Mouse (Mus musculus) erythroblast, embryonic 14.5 days (primary cell): ENCODE results near the gene Rab7b. TPM values are rescaled to one million over a fixed set of nuclear protein-coding genes. Genes with fewer than 3 reads are reported as not detected.

Experiments used
- H3K27me3 ChIP-seq: 2 replicates; pipeline ENCODE4 v1.6.1; 2012; ENCODE audit warnings: inconsistent platforms; ENCODE audit not compliant: control insufficient read depth
- H3K36me3 ChIP-seq: 2 replicates; pipeline ENCODE4 v1.6.1; 2012; ENCODE audit warnings: mild to moderate bottlenecking, inconsistent platforms; ENCODE audit not compliant: control insufficient read depth
- H3K4me1 ChIP-seq: 2 replicates; pipeline ENCODE4 v1.6.1; 2012; ENCODE audit warnings: inconsistent platforms; ENCODE audit not compliant: control insufficient read depth
- H3K4me3 ChIP-seq: replicated peaks from 2 replicates; pipeline ENCODE3; 2012; ENCODE audit warnings: moderate library complexity, mild to moderate bottlenecking, inconsistent platforms
- H3K9me3 ChIP-seq: 2 replicates; pipeline ENCODE4 v1.6.1; 2012; ENCODE audit warnings: low read length, inconsistent platforms, mixed read lengths; ENCODE audit not compliant: control insufficient read depth
- GATA1 ChIP-seq: IDR thresholded peaks from 2 replicates; pipeline ENCODE4 v1.6.1; 2012; ENCODE audit warnings: low read length, inconsistent platforms, mixed read lengths
- TAL1 ChIP-seq: IDR thresholded peaks from 3 replicates; pipeline ENCODE4 v1.6.1; 2012; ENCODE audit warnings: low read length, inconsistent platforms, mixed read lengths
- polyA plus RNA-seq: library from polyadenylated mRNA; stranded (reverse); fragments of >175 nt; gene quantifications from 2 replicates; pipeline ENCODE4 v1.2.3, GENCODE M21; 2012

The Rab7b gene
- polyA plus RNA-seq = not detected in 2 replicates

- H3K4me3 ChIP-seq = no peak within 1 kb of the TSS
- no peaks in the 10 kb centered on the region for H3K9me3 ChIP-seq
- peaks cover 2% of the 10 kb centered on the region for H3K4me1 ChIP-seq
- TF ChIP-seq TAL1 (no peak), GATA1 (no peak)
- H3K27me3 ChIP-seq = no peaks in the 10 kb centered on the region
- no peaks in the 10 kb centered on the region for H3K36me3 ChIP-seq
These were observed at the start of gene Rab7b for GRCm38 (mm10) chr1:131688475-131688874. TSS of gene Rab7b (plus strand) at chr1:131688695.

GRCm38 (mm10) chr1:131640062-131640461 lies 48.4 kb upstream of the Rab7b start:
- TF ChIP-seq TAL1 (no peak), GATA1 (no peak)
- peaks cover 36% of the 10 kb centered on the region for H3K4me1 ChIP-seq
- peaks cover 31% of the 10 kb centered on the region for H3K36me3 ChIP-seq
- H3K9me3 ChIP-seq = peaks cover 5% of the 10 kb centered on the region
- no peaks in the 10 kb centered on the region for H3K27me3 ChIP-seq
- peak overlapping the region; percentile 65 for H3K4me3 ChIP-seq

- TF ChIP-seq TAL1 (no peak), GATA1 (no peak)
- peaks cover 32% of the 10 kb centered on the region for H3K4me1 ChIP-seq
- H3K27me3 ChIP-seq = no peaks in the 10 kb centered on the region
- H3K36me3 ChIP-seq = peaks cover 35% of the 10 kb centered on the region
- H3K9me3 ChIP-seq = peaks cover 9% of the 10 kb centered on the region
- peak overlapping the region; percentile 65 for H3K4me3 ChIP-seq
These were observed 46.9 kb upstream of the Rab7b start for GRCm38 (mm10) chr1:131641565-131641964.

DNA sequence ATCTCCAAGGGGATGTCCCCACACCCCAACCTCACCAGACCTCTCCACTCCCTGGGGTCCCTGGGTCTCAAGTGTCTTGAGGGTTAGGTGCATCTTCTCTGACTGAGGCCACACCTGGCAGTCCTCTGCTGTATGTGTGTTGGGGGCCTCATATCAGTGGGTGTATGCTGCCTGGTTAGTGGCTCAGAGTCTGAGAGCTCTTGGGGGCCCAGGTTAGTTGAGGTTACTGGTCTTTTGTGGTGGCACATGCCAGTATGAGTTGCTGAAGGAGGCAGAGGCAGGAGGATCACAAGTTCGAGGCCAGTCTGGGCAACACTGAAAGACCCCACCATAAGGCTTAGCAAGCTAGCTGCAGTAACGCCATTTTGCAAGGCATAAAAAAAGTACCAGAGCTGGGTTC lies 46.2 kb upstream of the Rab7b start:
- Histone ChIP-seq H3K9me3 (peaks cover 12% of the 10 kb centered on the region), H3K36me3 (peaks cover 35% of the 10 kb centered on the region), H3K4me3 (peak overlapping the region; percentile 65), H3K27me3 (no peaks in the 10 kb centered on the region), H3K4me1 (peaks cover 26% of the 10 kb centered on the region)
- no peak for TF ChIP-seq GATA1
- TF ChIP-seq TAL1 = no peak

- peaks cover 47% of the 10 kb centered on the region for H3K4me1 ChIP-seq
- H3K9me3 ChIP-seq = peaks cover 5% of the 10 kb centered on the region
- no peak overlapping the region for H3K4me3 ChIP-seq
- peaks cover 56% of the 10 kb centered on the region for H3K36me3 ChIP-seq
- TF ChIP-seq TAL1 (no peak), GATA1 (no peak)
- no peaks in the 10 kb centered on the region for H3K27me3 ChIP-seq
These were observed 35.6 kb upstream of the Rab7b start for GRCm38 (mm10) chr1:131652670-131653443.

DNA sequence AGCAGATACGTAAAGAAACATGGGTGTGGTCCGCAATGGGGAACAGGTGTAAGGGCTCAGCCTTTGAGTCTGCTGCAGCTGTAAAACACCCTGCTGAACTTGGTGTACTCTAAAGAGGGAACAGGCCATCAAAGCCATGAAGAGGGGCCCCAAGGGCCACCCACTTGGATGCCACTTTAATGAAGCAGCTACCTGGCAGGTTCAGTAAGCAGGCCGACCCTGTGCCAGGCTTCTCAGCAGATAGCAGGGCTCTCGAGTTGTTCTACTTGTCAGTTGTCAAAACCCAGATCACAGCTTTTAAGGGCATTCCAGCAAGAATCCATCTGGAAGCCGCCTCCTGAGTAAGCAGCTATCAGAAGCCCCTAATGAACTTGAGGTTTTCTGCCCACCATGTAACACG lies 32.9 kb upstream of the Rab7b start:
- peaks cover 71% of the 10 kb centered on the region for H3K4me1 ChIP-seq
- H3K9me3 ChIP-seq = no peaks in the 10 kb centered on the region; the same call in 1 of the 2 replicates
- no peak overlapping the region for H3K4me3 ChIP-seq
- H3K27me3 ChIP-seq = no peaks in the 10 kb centered on the region
- peaks cover 80% of the 10 kb centered on the region for H3K36me3 ChIP-seq
- TF ChIP-seq TAL1 (no peak), GATA1 (no peak)

- H3K36me3 ChIP-seq = peaks cover 95% of the 10 kb centered on the region
- TF ChIP-seq TAL1 (no peak), GATA1 (no peak)
- no peak overlapping the region for H3K4me3 ChIP-seq
- H3K27me3 ChIP-seq = no peaks in the 10 kb centered on the region
- peaks cover 84% of the 10 kb centered on the region for H3K4me1 ChIP-seq
- H3K9me3 ChIP-seq = no peaks in the 10 kb centered on the region
These were observed 30.5 kb upstream of the Rab7b start for GRCm38 (mm10) chr1:131657945-131658354.

DNA sequence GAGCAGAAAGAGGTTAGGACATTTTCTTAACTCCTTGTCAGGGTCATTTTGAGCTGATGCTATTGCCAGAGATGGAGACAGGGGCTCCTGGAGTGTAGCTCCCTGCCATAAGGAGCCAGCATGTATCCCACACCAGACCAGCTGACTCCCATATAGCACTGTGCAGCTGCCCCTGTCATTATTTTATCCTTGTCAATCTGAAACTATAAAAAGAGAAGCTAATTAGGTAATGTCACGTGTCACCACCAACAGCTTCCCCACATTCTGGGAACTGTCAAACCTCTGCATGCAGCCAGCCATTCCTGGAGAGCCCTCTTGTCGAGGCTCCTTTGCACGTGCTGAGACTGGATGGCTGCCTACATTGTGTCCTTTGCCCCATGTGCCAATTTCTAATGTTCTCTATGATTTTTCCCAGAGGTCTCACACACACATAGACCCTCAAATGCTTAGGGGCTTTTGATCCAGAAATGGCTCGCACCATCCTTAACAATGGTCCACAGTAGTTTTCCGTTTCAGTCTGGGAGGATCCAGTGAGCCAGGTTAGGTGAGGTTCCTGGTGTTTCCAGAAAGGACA lies 28.9 kb upstream of the Rab7b start:
- H3K9me3 ChIP-seq = no peaks in the 10 kb centered on the region
- H3K36me3 ChIP-seq = peaks cover 95% of the 10 kb centered on the region
- no peak overlapping the region for H3K4me3 ChIP-seq
- no peaks in the 10 kb centered on the region for H3K27me3 ChIP-seq
- TF ChIP-seq GATA1 (no peak), TAL1 (no peak)
- peaks cover 84% of the 10 kb centered on the region for H3K4me1 ChIP-seq

DNA sequence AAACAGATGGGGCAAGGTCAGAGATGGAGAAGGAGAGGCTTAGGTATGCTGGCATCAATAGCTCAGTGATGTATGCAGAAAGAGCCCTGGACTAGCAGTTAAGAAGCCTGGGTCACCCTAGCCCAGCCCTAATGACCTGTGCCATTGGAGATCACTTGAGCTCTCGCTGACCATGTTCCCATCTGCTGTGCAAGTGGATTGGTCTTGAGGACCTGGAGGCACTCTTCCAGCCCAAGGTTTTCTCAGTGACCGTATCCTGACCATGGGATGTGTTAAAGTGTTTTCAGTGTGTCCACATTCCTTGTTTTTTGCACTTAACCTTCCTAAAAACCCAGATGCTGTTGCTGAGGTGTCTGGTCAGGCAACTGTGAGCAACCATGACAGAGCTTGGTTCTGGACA lies 28.2 kb upstream of the Rab7b start:
- H3K4me1 ChIP-seq = peaks cover 80% of the 10 kb centered on the region
- no peaks in the 10 kb centered on the region for H3K9me3 ChIP-seq
- H3K36me3 ChIP-seq = peaks cover 96% of the 10 kb centered on the region

More for the DNA sequence above, 28.2 kb upstream of the Rab7b start:
- Histone ChIP-seq H3K4me3 (no peak overlapping the region), H3K27me3 (no peaks in the 10 kb centered on the region)
- TF ChIP-seq TAL1 = no peak
